In the genomic region with DNA sequence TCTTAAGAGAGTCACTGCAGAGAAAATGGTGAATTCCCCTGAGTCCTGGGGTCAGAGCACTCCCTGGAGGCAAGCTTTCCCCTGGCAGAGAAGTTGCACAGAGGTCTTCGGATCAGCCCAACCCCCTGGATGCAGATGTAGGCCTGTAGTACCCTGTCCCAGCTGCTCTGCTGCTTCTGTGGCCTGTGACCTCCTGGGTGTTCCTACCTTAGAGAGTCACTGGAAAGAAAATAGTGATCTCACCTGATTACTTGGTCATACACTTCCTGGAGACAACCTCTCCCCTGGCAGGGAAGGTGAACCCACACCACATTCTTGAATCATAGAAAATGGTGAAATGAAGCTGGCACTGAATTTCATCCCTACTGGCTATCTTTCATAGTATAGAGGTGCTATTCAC, we compare ENCODE assay signal across 25 mouse cellular contexts.
"Had no signal": no experiment of that assay in that cellular context is flagged by ENCODE, and none has a peak within 500 bp of the region (broad histone marks: within the 10 kb centered on the region; RNA-seq: fewer than 3 reads in every experiment).

No protein-coding gene starts in this region.

- H3K27ac ChIP-seq: heart, adult 2 months; heart, embryonic 13.5 days; heart, embryonic 15.5 days; hindbrain, embryonic 12.5 days; hindbrain, embryonic 15.5 days; hindbrain, postnatal 0 days; kidney, embryonic 15.5 days; kidney, postnatal 0 days; limb, embryonic 13.5 days; limb, embryonic 15.5 days; liver, embryonic 12.5 days had no signal

- DNase-seq: gastrocnemius, postnatal 14 days; gastrocnemius, postnatal 36 days; heart, adult 11 months; heart, adult 2 months; heart, postnatal 14 days; heart, postnatal 36 days; kidney, adult 11 months; kidney, adult 2 months; kidney, adult 9 months; kidney, postnatal 14 days; kidney, postnatal 36 days; layer of hippocampus, adult 9-11 months; left cerebral cortex, postnatal 4 days had no signal

- H3K9ac ChIP-seq: heart, embryonic 13.5 days; heart, embryonic 15.5 days; hindbrain, embryonic 12.5 days; hindbrain, embryonic 15.5 days; kidney, embryonic 15.5 days; limb, embryonic 13.5 days; limb, embryonic 15.5 days; liver, embryonic 12.5 days had no signal

- H3K36me3 ChIP-seq: heart, embryonic 13.5 days; heart, embryonic 15.5 days; hindbrain, embryonic 12.5 days; hindbrain, embryonic 15.5 days; kidney, embryonic 15.5 days; limb, embryonic 13.5 days; limb, embryonic 15.5 days; liver, embryonic 12.5 days had no signal

- H3K27me3 ChIP-seq: heart, embryonic 13.5 days; heart, embryonic 15.5 days; hindbrain, embryonic 12.5 days; hindbrain, embryonic 15.5 days; kidney, embryonic 15.5 days; limb, embryonic 13.5 days; limb, embryonic 15.5 days; liver, embryonic 12.5 days had no signal

- H3K4me2 ChIP-seq: heart, embryonic 11.5 days; heart, embryonic 13.5 days; heart, embryonic 15.5 days; hindbrain, embryonic 12.5 days; hindbrain, embryonic 15.5 days; kidney, embryonic 15.5 days; limb, embryonic 13.5 days; limb, embryonic 15.5 days; liver, embryonic 12.5 days had no signal

- ATAC-seq: hindbrain, postnatal 0 days; intestine, embryonic 16.5 days; liver, embryonic 12.5 days had no signal

- H3K4me3 ChIP-seq: heart, adult 2 months; heart, embryonic 13.5 days; heart, embryonic 15.5 days; hindbrain, embryonic 12.5 days; hindbrain, embryonic 15.5 days; kidney, embryonic 15.5 days; limb, embryonic 13.5 days; limb, embryonic 15.5 days; liver, embryonic 12.5 days had no signal

- H3K4me1 ChIP-seq: heart, embryonic 13.5 days; heart, embryonic 15.5 days; hindbrain, embryonic 12.5 days; hindbrain, embryonic 15.5 days; kidney, embryonic 15.5 days; limb, embryonic 13.5 days; limb, embryonic 15.5 days; liver, embryonic 12.5 days had no signal

- H3K9me3 ChIP-seq: heart, embryonic 13.5 days; heart, embryonic 15.5 days; hindbrain, embryonic 12.5 days; hindbrain, embryonic 15.5 days; kidney, embryonic 15.5 days; limb, embryonic 13.5 days; limb, embryonic 15.5 days; liver, embryonic 12.5 days had no signal
